Mouse (Mus musculus) inflammation-experienced regulatory T-cells (primary cell): ENCODE results near the gene 2310057N15Rik. TPM values are rescaled to one million over a fixed set of nuclear protein-coding genes. Genes with fewer than 3 reads are reported as not detected.

Experiments
- polyA plus RNA-seq, 2 experiments: library from polyadenylated mRNA; unstranded; fragments of 100-300 nt; shearing (Covaris generic); gene quantifications; one replicate each; pipeline ENCODE4 v1.2.1; 2017

Gene 2310057N15Rik
- polyA plus RNA-seq, result not detected

DNA sequence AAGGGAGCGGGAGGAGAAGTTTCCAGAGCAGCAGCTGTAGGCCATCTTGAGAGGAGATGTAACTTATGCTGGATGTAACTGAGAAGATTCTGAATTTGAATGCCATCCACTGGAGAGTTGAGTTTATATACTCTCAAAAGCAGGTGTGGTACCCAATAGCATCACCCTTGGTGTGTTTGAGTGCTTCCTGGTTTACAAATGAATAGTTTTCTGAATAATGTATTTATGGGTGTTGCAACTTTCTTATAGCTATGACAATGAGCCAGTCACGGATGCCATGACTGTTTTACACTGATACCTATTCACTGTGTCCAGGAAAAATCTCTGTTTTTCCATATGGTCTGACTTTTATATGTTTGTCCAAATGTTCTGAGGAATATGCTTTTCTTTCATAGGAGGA, at the start of gene 2310057N15Rik:
TSS of gene 2310057N15Rik (minus strand) at position 101 of the 400 bp plus-strand sequence.

DNA sequence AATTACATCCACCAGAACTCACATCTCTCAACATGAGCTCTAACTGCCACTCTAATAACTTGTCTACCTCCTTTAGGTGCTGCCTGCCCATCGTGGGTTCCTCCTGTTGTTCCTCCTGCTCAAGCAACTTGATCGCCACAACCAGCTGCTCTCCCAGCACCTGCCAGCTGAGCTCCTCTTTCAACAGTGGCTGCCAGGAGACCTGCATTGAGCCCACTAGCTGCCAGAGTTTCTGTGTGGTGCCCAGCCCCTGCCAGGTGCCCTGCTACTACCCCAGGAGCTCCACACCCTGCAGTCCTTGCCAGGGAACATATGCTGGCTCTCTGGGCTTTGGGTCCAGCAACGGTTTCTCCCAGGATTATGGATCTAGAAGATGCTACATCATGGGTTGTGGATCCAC, 46.1 kb upstream of the 2310057N15Rik start, which contains the start of gene Krtap15:
TSS of gene Krtap15 (plus strand) at position 150 of the 400 bp plus-strand sequence.

DNA sequence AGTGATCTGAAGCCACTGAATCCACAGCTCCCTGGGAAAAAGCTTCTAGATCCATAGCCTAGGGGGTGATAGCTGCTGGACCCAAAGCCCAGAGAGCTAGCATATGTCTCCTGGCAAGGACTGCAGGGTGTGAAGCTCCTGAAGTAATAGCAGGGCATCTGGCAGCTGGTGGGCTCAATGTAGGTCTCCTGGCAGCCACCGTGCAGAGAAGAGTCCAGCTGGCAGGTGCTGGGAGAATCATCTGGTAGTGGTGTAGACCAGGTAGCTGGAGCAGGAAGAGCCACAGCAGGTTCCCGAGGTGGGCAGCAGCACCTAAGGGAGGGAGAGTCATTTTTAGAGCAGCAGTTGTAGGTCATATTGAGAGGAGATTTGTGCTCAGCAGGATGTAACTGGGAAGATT, 37.8 kb upstream of the 2310057N15Rik start, which contains the start of gene Gm20741:
TSS of gene Gm20741 (minus strand) at position 394 of the 400 bp plus-strand sequence.

DNA sequence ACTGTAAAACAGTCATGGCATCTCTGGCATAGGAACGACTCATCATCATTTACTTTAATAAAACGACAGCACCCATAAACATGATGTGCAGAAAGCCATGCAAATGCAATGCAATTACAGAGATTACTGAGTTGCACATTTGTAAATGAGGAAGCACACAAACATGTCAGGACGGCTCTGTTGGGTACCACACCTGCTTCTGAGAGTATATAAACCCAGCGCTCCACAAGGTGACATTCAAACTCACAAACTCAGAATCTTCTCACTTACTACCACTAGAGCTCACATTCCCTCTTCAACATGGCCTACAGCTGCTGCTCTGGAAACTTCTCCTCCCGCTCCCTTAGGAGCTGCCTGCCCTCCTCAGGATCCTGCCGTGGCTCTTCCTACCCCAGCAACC, 3.6 kb upstream of the 2310057N15Rik start, which contains the start of gene Gm5965:
TSS of gene Gm5965 (plus strand) at position 301 of the 400 bp plus-strand sequence.

DNA sequence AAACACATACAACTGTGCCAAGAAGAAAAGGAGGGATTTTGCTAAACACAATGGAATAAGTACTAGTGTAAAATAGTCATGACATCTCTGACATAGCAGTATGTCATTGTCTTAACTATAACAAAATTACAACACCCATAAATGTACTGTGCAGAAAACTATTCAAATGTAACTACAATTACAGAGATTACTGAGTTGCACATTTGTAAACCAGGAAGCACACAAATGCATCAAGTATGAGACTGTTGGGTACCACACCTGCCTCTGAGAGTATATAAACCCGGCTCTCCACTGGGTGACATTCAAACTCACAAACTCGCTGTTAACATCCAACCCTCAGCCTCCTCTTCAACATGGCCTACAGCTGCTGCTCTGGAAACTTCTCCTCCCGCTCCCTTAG, 15.5 kb downstream of the 2310057N15Rik start, which contains the start of gene 2310034C09Rik:
TSS of gene 2310034C09Rik (plus strand) at position 301 of the 400 bp plus-strand sequence.

DNA sequence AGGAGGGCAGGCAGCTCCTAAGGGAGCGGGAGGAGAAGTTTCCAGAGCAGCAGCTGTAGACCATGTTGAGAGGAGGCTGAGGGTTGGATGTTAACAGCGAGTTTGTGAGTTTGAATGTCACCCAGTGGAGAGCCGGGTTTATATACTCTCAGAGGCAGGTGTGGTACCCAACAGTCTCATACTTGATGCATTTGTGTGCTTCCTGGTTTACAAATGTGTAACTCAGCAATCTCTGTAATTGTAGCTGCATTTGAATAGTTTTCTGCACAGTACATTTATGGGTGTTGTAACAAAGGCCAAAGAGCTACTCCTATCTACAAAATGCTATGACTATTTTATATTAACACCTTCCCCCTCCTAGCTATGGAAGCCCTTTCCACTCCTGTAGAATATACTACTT, 22.5 kb downstream of the 2310057N15Rik start, which contains the start of gene Krtap13:
TSS of gene Krtap13 (minus strand) at position 101 of the 400 bp plus-strand sequence.

DNA sequence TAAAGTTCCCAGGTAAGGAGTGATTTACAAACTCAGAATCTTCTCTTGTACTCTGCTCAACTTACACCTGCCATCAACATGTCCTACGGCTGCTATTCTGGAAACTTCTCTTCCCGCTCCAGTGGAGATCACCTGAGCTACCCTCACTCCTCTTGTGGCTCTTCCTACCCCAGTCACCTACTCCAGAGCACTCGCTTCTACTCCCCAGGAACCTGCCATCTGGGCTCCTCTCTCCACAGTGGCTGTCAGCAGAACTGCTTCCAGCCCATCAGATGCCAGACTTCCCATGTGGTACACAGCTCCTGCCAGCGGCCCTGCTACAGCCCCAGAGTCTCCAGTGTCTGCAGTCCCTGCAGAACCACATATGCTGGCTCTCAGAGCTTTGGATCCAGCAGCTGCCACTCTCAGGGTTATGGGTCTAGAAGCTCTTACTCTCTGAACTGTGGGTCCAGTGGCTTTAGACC, 45.2 kb downstream of the 2310057N15Rik start, which contains the start of gene Krtap13-1:
TSS of gene Krtap13-1 (plus strand) at position 51 of the 464 bp plus-strand sequence.

Other genes with a start within 250 kb of the 2310057N15Rik start
- under 1 TPM in 1 of 2 experiments, not detected in 1; 0.51 TPM for gene Cldn8, start 211.0 kb downstream of the 2310057N15Rik start, polyA plus RNA-seq
- gene Krtap24-1, start 161.9 kb downstream of the 2310057N15Rik start, polyA plus RNA-seq, result not detected
- not detected for gene 2310079G19Rik, start 146.5 kb downstream of the 2310057N15Rik start, polyA plus RNA-seq
- under 1 TPM in 1 of 2 experiments, not detected in 1; 0.29 TPM for gene Krtap26-1, start 126.4 kb downstream of the 2310057N15Rik start, polyA plus RNA-seq
- not detected for gene Krtap27-1, start 102.5 kb downstream of the 2310057N15Rik start, polyA plus RNA-seq
- not detected for gene 2310061N02Rik, start 66.2 kb downstream of the 2310057N15Rik start, polyA plus RNA-seq
- gene Krtap13-1, start 45.3 kb downstream of the 2310057N15Rik start, polyA plus RNA-seq, result under 1 TPM in 1 of 2 experiments, not detected in 1; 0.51 TPM
- gene Krtap13, start 22.6 kb downstream of the 2310057N15Rik start, polyA plus RNA-seq, result not detected
- not detected for gene 2310034C09Rik, start 15.4 kb downstream of the 2310057N15Rik start, polyA plus RNA-seq
- not detected for gene Gm5965, start 3.7 kb upstream of the 2310057N15Rik start, polyA plus RNA-seq
- gene Gm20741, start 38.0 kb upstream of the 2310057N15Rik start, polyA plus RNA-seq, result not detected
- not detected for gene Krtap15, start 46.0 kb upstream of the 2310057N15Rik start, polyA plus RNA-seq
- not detected for gene Krtap14, start 51.9 kb upstream of the 2310057N15Rik start, polyA plus RNA-seq
- gene Krtap19-1, start 95.2 kb upstream of the 2310057N15Rik start, polyA plus RNA-seq, result 1 to 10 TPM in 1 of 2 experiments, not detected in 1; 1.2 TPM
- not detected for gene Krtap19-2, start 100.1 kb upstream of the 2310057N15Rik start, polyA plus RNA-seq
- gene Krtap19-3, start 103.8 kb upstream of the 2310057N15Rik start, polyA plus RNA-seq, result under 1 TPM in 1 of 2 experiments, not detected in 1; 0.31 TPM
- not detected for gene Krtap19-4, start 110.9 kb upstream of the 2310057N15Rik start, polyA plus RNA-seq
- not detected for gene Krtap19-5, start 122.3 kb upstream of the 2310057N15Rik start, polyA plus RNA-seq
- not detected for gene Krtap19-9b, start 158.1 kb upstream of the 2310057N15Rik start, polyA plus RNA-seq
- 1 to 10 TPM in 1 of 2 experiments, not detected in 1; 1.1 TPM for gene Krtap16-3, start 188.7 kb upstream of the 2310057N15Rik start, polyA plus RNA-seq
- gene Krtap22-2, start 236.6 kb upstream of the 2310057N15Rik start, polyA plus RNA-seq, result not detected
- gene Gm10229, start 241.1 kb upstream of the 2310057N15Rik start, polyA plus RNA-seq, result not detected